Mouse (Mus musculus) lung, adult 2 months (tissue): Measurements from ENCODE around the gene Lrmda. TPM values are rescaled to one million over a fixed set of nuclear protein-coding genes. Genes with fewer than 3 reads are reported as not detected.

Experiments used
- DNase-seq: peaks from one replicate; pipeline ENCODE4 v3.0.0; 2022
- H3K4me1 ChIP-seq: fragments of 200-500 bp; 2 replicates; pipeline ENCODE4 v1.6.1; 2011; ENCODE audit warnings: low read length; ENCODE audit not compliant: control insufficient read depth, insufficient read depth
- H3K4me3 ChIP-seq: fragments of 200-500 bp; replicated peaks from 2 replicates; pipeline ENCODE3; 2011; ENCODE audit warnings: low read depth, mild to moderate bottlenecking, control low read depth, low read length; ENCODE audit errors: extremely low read depth
- CTCF ChIP-seq: fragments of 200-500 bp; IDR thresholded peaks from 2 replicates; pipeline ENCODE4 v1.5.1; 2011; ENCODE audit warnings: mild to moderate bottlenecking, low read length, control low read depth; ENCODE audit not compliant: insufficient read depth
- POLR2A ChIP-seq: fragments of 200-500 bp; IDR thresholded peaks from 2 replicates; pipeline ENCODE4 v1.6.1; 2011; ENCODE audit warnings: low read depth, mild to moderate bottlenecking, control low read depth, low read length, borderline replicate concordance; ENCODE audit errors: extremely low read depth
- WGBS: fragments of 180-500 bp; shearing (Covaris S2); methylation state at CpG from one replicate; pipeline ENCODE4 v1.1.7; 2018; 5-methylcytosine and 5-hydroxymethylcytosine counted together
- polyA plus RNA-seq: library from polyadenylated mRNA; depleted of rRNA; stranded (reverse); fragments of >200 nt; gene quantifications from 2 replicates; pipeline ENCODE4 v1.2.3, GENCODE M21; 2012

The Lrmda gene
- polyA plus RNA-seq, 1 experiment: 1.8 TPM

GRCm38 (mm10) chr14:22915463-22915862 is 896.0 kb downstream of the Lrmda start:
- Histone ChIP-seq H3K4me3 (no peak overlapping the region), H3K4me1 (no peaks in the 10 kb centered on the region)
- WGBS: 97% methylated on average over 3 of the region's 3 CpGs
- TF ChIP-seq POLR2A (no peak), CTCF (no peak)
- DNase-seq: no peak

- no peak for DNase-seq
- Histone ChIP-seq H3K4me1 (no peaks in the 10 kb centered on the region), H3K4me3 (no peak overlapping the region)
- TF ChIP-seq CTCF: no peak
- no peak for TF ChIP-seq POLR2A
- WGBS: 88% methylated on average over 3 of the region's 3 CpGs
These were observed 899.0 kb downstream of the Lrmda start for GRCm38 (mm10) chr14:22918499-22918898.

GRCm38 (mm10) chr14:22918931-22919330 is 899.4 kb downstream of the Lrmda start:
- TF ChIP-seq POLR2A (no peak), CTCF (no peak)
- Histone ChIP-seq H3K4me1 (no peaks in the 10 kb centered on the region; the same call in 1 of the 2 replicates), H3K4me3 (no peak overlapping the region)
- DNase-seq: no peak
- WGBS: 65% methylated on average over 2 of the region's 2 CpGs

- Histone ChIP-seq H3K4me3 (no peak overlapping the region), H3K4me1 (no peaks in the 10 kb centered on the region; the same call in 1 of the 2 replicates)
- DNase-seq: no peak
- no peak for TF ChIP-seq POLR2A
- no peak for TF ChIP-seq CTCF
These were observed 901.6 kb downstream of the Lrmda start for GRCm38 (mm10) chr14:22921152-22921551.

- TF ChIP-seq POLR2A (no peak), CTCF (no peak)
- H3K4me1 ChIP-seq: no peaks in the 10 kb centered on the region; the same call in 1 of the 2 replicates
- H3K4me3 ChIP-seq: no peak overlapping the region
- no peak for DNase-seq
- 79% methylated on average over 2 of the region's 2 CpGs for WGBS
These were observed 902.3 kb downstream of the Lrmda start for GRCm38 (mm10) chr14:22921796-22922195.

- TF ChIP-seq POLR2A (no peak), CTCF (no peak)
- WGBS: 93% methylated on average over 4 of the region's 4 CpGs
These were observed 903.1 kb downstream of the Lrmda start for GRCm38 (mm10) chr14:22922571-22922970.

GRCm38 (mm10) chr14:22923251-22923650 is 903.7 kb downstream of the Lrmda start:
- Histone ChIP-seq H3K4me1 (no peaks in the 10 kb centered on the region; the same call in 1 of the 2 replicates), H3K4me3 (no peak overlapping the region)
- TF ChIP-seq CTCF: no peak
- TF ChIP-seq POLR2A: no peak
- WGBS: 75% methylated on average over 2 of the region's 2 CpGs
- DNase-seq: no peak

More at GRCm38 (mm10) chr14:22922571-22922970, 903.1 kb downstream of the Lrmda start:
- Histone ChIP-seq H3K4me1 (no peaks in the 10 kb centered on the region; the same call in 1 of the 2 replicates), H3K4me3 (no peak overlapping the region)
- DNase-seq: no peak

- TF ChIP-seq POLR2A: no peak
- no peak for TF ChIP-seq CTCF
- WGBS: 100% methylated on average over 2 of the region's 2 CpGs
- peaks cover 4% of the 10 kb centered on the region for H3K4me1 ChIP-seq
- no peak overlapping the region for H3K4me3 ChIP-seq
- DNase-seq: no peak
These were observed 908.8 kb downstream of the Lrmda start for GRCm38 (mm10) chr14:22928263-22928662.

GRCm38 (mm10) chr14:22928683-22929082 is 909.2 kb downstream of the Lrmda start:
- WGBS: 82% methylated on average over 1 of the region's 1 CpGs

GRCm38 (mm10) chr14:22929585-22929984 is 910.1 kb downstream of the Lrmda start:
- peaks cover 4% of the 10 kb centered on the region; the same call in 1 of the 2 replicates for H3K4me1 ChIP-seq
- TF ChIP-seq CTCF: no peak
- TF ChIP-seq POLR2A: no peak
- peak; percentile 43 for DNase-seq
- WGBS: 54% methylated on average over 2 of the region's 2 CpGs
- no peak overlapping the region for H3K4me3 ChIP-seq

More at GRCm38 (mm10) chr14:22928683-22929082, 909.2 kb downstream of the Lrmda start:
- Histone ChIP-seq H3K4me1 (peaks cover 4% of the 10 kb centered on the region), H3K4me3 (no peak overlapping the region)
- DNase-seq: no peak
- TF ChIP-seq POLR2A (no peak), CTCF (no peak)
